Mouse (Mus musculus) testis, adult 2 months (tissue): ENCODE data around the gene Nxn.

ENCODE experiments used
- CTCF ChIP-seq: fragments of 200-500 bp; IDR thresholded peaks from 2 replicates; pipeline ENCODE4 v1.5.1; 2012; ENCODE audit warnings: low read depth, mild to moderate bottlenecking, inconsistent platforms, low read length, moderate library complexity; ENCODE audit not compliant: control insufficient read depth, insufficient read depth, insufficient replicate concordance
- POLR2A ChIP-seq: fragments of 200-500 bp; IDR thresholded peaks from 2 replicates; pipeline ENCODE4 v1.6.1; 2012; ENCODE audit warnings: low read depth, mild to moderate bottlenecking, inconsistent platforms, low read length, moderate library complexity; ENCODE audit not compliant: control insufficient read depth

- TF ChIP-seq POLR2A (no peak), CTCF (no peak)
Observed at GRCm38 (mm10) chr11:76291960-76292359, 107.0 kb downstream of the Nxn start.
